Mouse (Mus musculus): Measurements from ENCODE around the gene Anp32b. TPM values are rescaled to one million over a fixed set of nuclear protein-coding genes. Genes with fewer than 3 reads are reported as not detected.
A peak's percentile ranks its signal among the peaks of the same experiment; 100 is the strongest.

The Anp32b gene
- 10 to 100 TPM; 43.3 to 43.9 TPM for total RNA-seq (2021)

GRCm38 (mm10) chr4:46450519-46451131 is at the start of gene Anp32b:
Anp32b (plus strand) TSS chr4:46450902.
- intact Hi-C loops (cut with DNase I): loop anchor here (5.0 kb wide), 1 partner anchor 37 kb away; the partner anchor contains the start of gene Nans
- DNase-seq (ENCODE audit: low spot score in 2 of 2): peak; percentile 92

DNA sequence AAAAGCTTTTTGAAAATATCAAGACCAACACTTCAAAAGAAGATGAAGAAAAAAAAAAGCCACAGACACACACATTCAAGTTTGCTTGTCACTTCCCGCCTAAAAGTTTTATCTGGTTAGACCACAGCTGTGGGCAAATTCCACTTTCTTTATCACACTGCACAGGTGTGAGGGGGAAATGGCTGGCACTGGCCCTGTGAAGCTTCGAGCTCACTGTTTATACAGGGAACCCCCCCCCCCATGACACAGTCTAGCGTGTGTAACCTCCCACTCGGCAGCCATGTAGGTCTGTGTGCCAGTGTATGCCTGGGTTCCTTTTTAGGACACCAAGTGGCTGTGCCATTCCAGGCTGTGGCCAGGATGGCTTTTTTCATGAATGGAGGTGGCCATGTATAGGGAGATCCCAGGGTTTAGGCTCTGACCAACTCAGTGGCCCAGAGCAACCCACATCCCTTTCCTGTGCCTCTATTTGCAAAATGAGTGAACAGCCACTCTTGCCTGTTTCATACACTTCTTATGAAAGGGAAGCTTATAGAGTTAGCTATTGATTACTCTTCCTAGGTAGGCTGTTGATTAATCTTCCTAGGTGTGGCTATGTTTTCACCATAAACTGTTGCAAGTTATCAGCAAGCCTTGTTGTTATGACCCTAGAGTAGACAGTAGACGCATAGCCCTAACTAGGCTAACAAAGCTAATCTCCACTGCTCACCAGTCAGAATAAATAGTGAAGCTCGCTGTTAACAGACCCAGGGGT is 46.5 kb upstream of the Anp32b start:
- intact Hi-C loops (cut with DNase I): no loop called here
- no peak for DNase-seq (ENCODE audit: low spot score in 2 of 2)

GRCm38 (mm10) chr4:46406966-46407703 is 43.6 kb upstream of the Anp32b start:
- DNase-seq (ENCODE audit: low spot score in 2 of 2): no peak
- intact Hi-C loops (cut with DNase I): no loop called here

DNA sequence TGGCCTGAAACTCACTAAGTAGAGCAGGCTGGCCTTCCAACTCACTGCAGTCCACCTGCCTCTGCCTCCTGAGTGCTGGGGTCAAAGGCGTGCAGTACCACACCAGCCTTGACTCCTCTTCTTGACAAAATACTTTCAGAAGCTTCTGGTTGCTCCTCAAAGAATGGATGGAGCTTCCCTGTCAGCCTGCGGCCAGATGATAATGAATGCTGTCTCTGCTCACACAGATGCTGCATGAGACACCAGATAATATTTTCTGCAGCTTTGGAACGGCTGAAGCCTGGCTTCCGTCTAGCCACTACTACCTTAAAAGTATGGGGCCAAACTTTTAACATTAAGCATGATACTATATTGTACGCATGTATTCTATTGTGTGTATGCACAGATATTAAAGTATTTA is 40.0 kb upstream of the Anp32b start:
- DNase-seq (ENCODE audit: low spot score in 2 of 2): no peak
- intact Hi-C loops (cut with DNase I): no loop called here

GRCm38 (mm10) chr4:46411489-46411888 is 39.2 kb upstream of the Anp32b start:
- intact Hi-C loops (cut with DNase I): no loop called here
- no peak for DNase-seq (ENCODE audit: low spot score in 2 of 2)

- intact Hi-C loops (cut with DNase I): no loop called here
- DNase-seq (ENCODE audit: low spot score in 2 of 2): no peak
These were observed 38.6 kb upstream of the Anp32b start for GRCm38 (mm10) chr4:46412113-46412512.

GRCm38 (mm10) chr4:46413406-46413805 is 37.3 kb upstream of the Anp32b start, which contains the start of gene Hemgn:
Hemgn (minus strand) TSS chr4:46413506.
- intact Hi-C loops (cut with DNase I): no loop called here

DNA sequence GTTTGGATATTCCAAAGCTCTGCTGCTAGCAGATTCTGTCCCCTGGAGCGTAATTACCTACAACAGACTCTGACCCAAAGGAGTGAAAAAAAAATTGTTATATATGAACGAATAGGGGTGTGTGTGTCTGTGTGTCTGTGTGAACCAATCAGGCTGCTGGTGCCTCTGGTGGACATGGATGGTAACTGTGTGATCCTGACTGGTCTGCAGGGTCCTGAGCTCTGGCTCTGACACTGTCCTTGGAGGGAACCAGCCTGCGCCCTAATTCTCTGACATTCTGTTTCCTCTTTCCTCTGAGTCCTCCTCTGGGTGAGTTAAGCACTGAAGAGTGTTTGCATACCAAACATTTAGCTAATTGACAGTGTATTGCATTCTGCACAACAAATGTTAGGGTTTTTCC is 33.2 kb upstream of the Anp32b start:
- intact Hi-C loops (cut with DNase I): no loop called here
- no peak for DNase-seq (ENCODE audit: low spot score in 2 of 2)

More at GRCm38 (mm10) chr4:46413406-46413805, 37.3 kb upstream of the Anp32b start, which contains the start of gene Hemgn:
- no peak for DNase-seq (ENCODE audit: low spot score in 2 of 2)

DNA sequence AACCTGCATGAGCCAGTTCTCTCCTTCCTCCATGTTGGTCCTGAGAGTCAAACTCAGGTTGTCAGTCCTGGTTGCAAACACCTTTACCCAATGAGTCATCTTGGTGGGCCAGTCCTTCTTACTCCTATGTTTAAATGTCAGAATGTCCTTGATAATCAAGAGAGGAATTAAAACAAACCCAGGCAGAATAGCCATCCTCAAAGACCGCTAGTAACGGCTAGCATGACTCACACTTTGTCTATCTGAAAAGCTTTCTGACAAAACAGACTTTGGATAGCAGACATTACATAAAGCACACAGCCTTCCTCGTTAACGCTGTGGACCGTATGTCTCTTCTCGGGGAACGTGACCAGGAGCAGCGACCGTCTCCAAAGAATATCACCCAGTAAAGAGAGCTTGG is 31.9 kb upstream of the Anp32b start:
- intact Hi-C loops (cut with DNase I): no loop called here
- peak in 1 of 2 experiments; percentile 8 for DNase-seq (ENCODE audit: low spot score in 2 of 2)

DNA sequence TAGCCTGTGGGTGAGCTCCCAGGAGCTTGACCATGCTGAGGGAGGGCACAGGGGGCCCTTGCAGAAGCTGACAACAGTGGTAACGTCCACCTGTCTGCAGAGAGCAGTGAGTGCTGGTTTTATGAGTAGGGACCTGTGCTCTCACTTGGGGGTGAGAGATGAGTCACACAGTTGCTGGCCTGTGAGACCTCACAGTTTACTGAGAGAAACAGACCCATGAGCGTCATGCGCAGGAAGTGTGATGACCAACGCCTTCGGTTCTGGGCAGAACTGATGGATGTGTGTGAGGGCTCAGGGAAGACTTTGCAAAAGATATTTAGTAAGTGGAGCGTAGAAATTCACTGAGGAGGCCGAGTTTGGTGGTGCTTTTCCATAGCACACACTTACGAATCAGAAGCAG is 28.1 kb upstream of the Anp32b start:
- intact Hi-C loops (cut with DNase I): no loop called here
- no peak for DNase-seq (ENCODE audit: low spot score in 2 of 2)

DNA sequence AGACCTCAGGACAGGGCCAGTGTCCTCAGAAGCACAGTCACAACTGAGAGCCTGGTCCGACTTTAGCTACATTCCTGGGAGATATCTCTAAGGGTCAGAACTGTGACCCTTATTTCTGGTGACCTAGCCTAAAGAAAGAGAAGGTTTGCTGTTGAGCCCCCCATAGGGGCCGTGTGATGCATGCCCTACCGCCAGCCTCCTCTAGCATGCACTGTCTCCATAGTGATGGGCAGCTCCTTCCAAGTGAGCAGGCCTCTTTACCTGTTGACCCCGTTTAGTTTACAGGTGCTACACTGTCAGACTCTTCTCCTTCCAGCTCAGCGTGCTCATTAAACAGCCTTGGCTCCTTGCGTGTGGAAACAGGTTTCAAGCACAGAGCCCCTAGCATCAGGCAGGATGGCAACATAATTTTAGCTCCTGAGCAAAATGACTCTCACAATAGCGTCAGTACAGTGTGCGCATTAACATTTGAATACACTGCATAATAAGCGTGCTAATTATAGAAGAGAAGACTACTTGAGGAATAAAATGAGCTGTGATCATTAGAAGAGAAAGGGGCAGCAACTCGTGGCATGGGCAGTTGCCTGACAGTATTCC is 21.7 kb upstream of the Anp32b start:
- DNase-seq (ENCODE audit: low spot score in 2 of 2): peak; percentile 13 to 20
- intact Hi-C loops (cut with DNase I): no loop called here

GRCm38 (mm10) chr4:46432339-46433036 is 18.2 kb upstream of the Anp32b start:
- no peak for DNase-seq (ENCODE audit: low spot score in 2 of 2)
- intact Hi-C loops (cut with DNase I): no loop called here

DNA sequence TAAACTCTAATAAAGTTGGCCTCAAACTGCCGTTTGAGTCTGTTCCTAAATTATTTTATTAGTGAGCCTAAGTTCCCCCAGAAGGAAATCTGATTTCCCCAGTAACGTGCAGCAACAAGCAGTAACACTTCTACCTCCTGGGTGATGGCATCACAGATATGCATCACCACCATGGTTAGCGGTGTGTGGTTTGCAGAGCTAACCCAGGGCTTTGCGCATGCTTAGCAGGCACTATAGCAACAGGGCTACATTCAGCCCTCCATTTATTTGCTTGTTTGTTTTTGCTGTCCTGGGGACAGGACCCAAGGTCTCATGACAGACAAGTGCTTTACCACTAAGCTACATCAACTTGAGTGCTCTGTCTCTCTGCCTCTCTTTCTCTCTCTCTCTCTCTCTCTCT is 8.2 kb upstream of the Anp32b start:
- no peak for DNase-seq (ENCODE audit: low spot score in 2 of 2)
- intact Hi-C loops (cut with DNase I): no loop called here

DNA sequence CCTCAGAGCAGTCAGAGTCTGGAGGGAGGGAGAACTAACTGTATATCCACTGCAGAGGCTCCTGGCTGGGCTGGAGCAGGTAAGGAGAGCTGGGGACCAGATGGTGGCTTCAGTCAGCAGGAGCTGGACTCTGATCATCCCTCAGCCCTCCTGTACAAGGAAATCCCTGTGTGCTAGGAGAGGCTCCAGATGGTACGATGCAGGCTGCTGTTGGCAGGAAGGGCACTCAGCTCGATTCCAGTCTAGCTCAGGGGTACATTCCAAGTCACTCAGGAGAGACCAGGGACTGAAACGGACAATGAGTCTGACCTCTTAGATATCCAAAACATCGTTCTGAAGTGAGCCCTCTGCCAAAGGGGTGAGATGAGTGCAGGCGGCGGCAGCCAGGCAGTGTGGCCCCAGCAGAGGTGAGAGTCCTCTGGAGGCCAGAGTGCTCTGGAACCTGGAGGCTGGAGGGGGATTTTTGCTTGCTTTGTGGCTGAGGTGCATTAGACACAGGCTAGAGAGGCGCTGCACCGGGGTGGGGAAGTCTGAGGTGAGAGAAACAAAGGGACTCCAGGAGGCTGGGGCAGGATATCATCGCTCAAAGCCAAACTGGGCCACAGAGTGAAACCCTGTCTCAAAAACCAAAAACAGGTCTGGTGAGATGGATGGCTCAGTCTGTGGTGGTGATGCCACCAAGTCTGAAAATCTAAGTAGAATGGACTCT is 5.3 kb upstream of the Anp32b start:
- intact Hi-C loops (cut with DNase I): no loop called here
- DNase-seq (ENCODE audit: low spot score in 2 of 2): no peak

GRCm38 (mm10) chr4:46447461-46447860 is 3.2 kb upstream of the Anp32b start:
- intact Hi-C loops (cut with DNase I): no loop called here
- no peak for DNase-seq (ENCODE audit: low spot score in 2 of 2)

GRCm38 (mm10) chr4:46448886-46449285 is 1.8 kb upstream of the Anp32b start:
- intact Hi-C loops (cut with DNase I): no loop called here
- DNase-seq (ENCODE audit: low spot score in 2 of 2): no peak

DNA sequence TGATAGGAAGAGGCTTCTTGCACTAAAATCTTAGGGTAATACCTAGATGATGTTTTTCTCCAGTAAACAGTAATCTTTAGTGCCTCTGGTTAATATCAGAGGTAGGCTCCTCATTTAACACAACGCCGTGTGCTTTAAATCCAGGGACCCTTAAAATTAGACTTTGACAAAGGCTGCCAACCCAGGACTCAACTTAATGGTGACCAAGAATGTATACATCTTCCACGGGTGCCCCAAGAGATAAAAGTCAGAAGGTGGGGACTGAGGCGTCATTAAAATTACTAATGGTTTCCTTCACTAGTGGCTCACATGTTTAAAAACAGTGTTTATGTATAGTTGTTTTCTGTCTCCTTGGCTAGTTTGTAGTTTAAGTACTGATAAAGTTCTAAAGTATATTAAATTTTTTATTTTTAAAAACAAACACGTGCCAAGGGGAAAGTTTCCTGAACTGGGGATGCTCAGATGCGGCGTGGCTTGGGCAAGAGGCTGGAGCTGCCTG is 633 bp upstream of the Anp32b start:
- DNase-seq (ENCODE audit: low spot score in 2 of 2): no peak

GRCm38 (mm10) chr4:46451240-46451757 is 597 bp downstream of the Anp32b start:
- DNase-seq (ENCODE audit: low spot score in 2 of 2): peak; percentile 71 to 81
- intact Hi-C loops (cut with DNase I): loop anchor here (5.0 kb wide), 1 partner anchor 36 kb away; the partner anchor contains the start of gene Nans

More for the DNA sequence above, 633 bp upstream of the Anp32b start:
- intact Hi-C loops (cut with DNase I): loop anchor here (5.0 kb wide), 1 partner anchor 37 kb away; the partner anchor contains the start of gene Nans

Data from left cerebral cortex, postnatal 25 days (tissue).